Mouse (Mus musculus): Measurements from ENCODE around the gene Vmn1r173.
"Not testable (repeated sequence)": the region's sequence is repeated elsewhere in the genome, so short reads cannot be mapped to it uniquely, and the experiment has no call there.

Gene Vmn1r173

DNA sequence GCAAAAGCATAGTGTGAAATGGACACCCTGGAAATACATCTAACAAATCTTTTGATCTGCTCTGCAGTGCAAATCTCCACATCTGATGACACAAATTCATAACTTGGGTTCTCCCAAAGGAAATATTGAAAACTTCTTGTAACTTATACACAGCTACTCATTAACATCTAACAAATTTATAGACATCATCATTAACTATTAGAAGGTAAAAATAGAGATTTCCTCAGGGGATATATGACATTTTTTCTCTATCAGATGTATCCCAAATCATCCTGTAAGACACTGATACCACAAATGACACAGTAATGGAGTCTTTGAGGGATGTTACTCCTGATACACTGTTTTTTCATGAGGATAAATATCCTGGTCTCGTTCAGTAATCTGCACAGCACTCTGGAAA, at the start of gene Vmn1r173:
TSS of gene Vmn1r173 (plus strand) at position 301 of the 400 bp plus-strand sequence.
- not testable (repeated sequence) for DNase-seq (ENCODE audit: inconsistent ontology term)

DNA sequence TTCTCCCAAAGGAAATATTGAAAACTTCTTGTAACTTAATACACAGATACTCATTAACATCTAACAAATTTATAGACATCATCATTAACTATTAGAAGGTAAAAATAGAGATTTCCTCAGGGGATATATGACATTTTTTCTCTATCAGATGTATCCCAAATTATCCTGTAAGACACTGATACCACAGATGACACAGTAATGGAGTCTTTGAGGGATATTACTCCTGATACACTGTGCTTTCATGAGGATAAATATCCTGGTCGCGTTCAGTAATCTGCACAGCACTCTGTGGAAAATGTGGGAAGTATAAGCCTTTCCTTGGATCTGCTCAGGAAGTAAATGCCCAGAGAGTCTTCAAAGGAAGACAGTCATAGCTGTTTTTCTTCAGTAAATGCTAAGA, 42.5 kb upstream of the Vmn1r173 start, which contains the start of gene Vmn1r172:
TSS of gene Vmn1r172 (plus strand) at position 301 of the 400 bp plus-strand sequence.
- no peak for DNase-seq (ENCODE audit: inconsistent ontology term)

GRCm38 (mm10) chr7:23751970-23752369, 51.5 kb downstream of the Vmn1r173 start, which contains the start of gene Vmn1r174:
Vmn1r174 (plus strand) TSS chr7:23752270.
- not testable (repeated sequence) for DNase-seq (ENCODE audit: inconsistent ontology term)
